In the genomic region with DNA sequence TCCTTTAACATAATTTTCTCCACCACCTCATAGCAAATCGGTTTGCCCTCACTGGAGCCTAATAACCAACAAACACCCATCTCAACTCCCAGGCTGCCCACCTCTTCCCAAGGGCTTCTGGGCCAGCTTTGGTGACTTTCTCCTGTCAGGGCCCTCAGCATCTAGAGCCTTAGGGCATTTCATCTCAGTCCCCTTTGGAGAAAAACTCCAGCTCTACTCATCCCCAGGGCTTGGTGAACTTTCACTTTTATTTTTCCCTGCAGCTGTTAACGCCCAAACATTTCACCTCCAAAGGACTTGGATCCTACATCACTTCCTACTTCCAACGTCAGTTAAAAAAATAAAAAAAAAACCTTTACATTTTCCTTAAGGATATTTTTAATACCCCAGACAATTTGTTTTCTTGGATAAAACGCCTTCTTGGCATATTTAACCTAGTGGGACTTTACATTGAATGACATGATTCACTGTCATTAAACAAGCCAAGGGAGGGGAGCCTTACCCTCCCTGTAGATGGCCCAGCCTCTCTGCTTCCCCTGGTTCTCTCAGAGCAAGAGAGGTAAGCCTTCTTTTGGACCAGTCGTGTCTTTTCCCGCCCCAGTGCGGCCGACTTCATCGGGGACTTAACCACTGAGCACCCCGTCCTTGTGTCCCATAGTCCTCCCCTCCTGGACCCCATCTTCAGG, we compare ENCODE assay signal across 8 mouse cellular contexts. TPM values are rescaled to one million over a fixed set of nuclear protein-coding genes. Genes with fewer than 3 reads are reported as not detected.
DNase-seq lines count a peak whose midpoint lies in the region; ATAC-seq and TF ChIP-seq lines count a peak whose summit lies in the region.

No protein-coding gene starts in this region.

- peak overlapping the region; percentile 94; the same call in 1 of the 2 replicates for H3K9ac ChIP-seq in kidney, embryonic 15.5 days
- peak overlapping the region; percentile 41; the same call in 1 of the 2 replicates for H3K9ac ChIP-seq in intestine, postnatal 0 days (ENCODE audit: low read depth, low read length)
- H3K9ac ChIP-seq in midbrain, postnatal 0 days (replicated peaks; ENCODE audit: low read length, poor library complexity, severe bottlenecking): peak overlapping the region; percentile 55

- peak overlapping the region; percentile 97 for H3K27ac ChIP-seq in kidney, embryonic 15.5 days
- H3K27ac ChIP-seq in forebrain, embryonic 10.5 days: peak overlapping the region; percentile 100
- H3K27ac ChIP-seq in intestine, postnatal 0 days (ENCODE audit: low read depth, low read length): peak overlapping the region; percentile 97
- peak overlapping the region; percentile 77 for H3K27ac ChIP-seq in midbrain, postnatal 0 days (ENCODE audit: low read depth, low read length)

- no peak for DNase-seq in kidney, adult 8-10 months
- DNase-seq in forebrain, embryonic 10.5 days (ENCODE audit: extremely low spot score, low spot score): no peak
- no peak for DNase-seq in midbrain, postnatal 0 days (ENCODE audit: low spot score)
- DNase-seq in ovary, postnatal 36 days (ENCODE audit: low spot score): no peak
- no peak for DNase-seq in c-Kit-positive CD71-positive TER-119-positive erythroid progenitor cells, embryonic 14.5 days (ENCODE audit: low spot score)
- no peak for DNase-seq in kidney, adult 18-20 months

- peaks cover 34% of the 10 kb centered on the region for H3K4me1 ChIP-seq in kidney, embryonic 15.5 days
- peaks cover 51% of the 10 kb centered on the region for H3K4me1 ChIP-seq in forebrain, embryonic 10.5 days
- H3K4me1 ChIP-seq in intestine, postnatal 0 days (replicated peaks; ENCODE audit: control insufficient read depth, insufficient read depth, low read length): peaks cover 4% of the 10 kb centered on the region; the same call in 1 of the 2 replicates
- 0 out of 2 replicates have a peak, but pooled peaks cover 2% of the 10 kb centered on the region for H3K4me1 ChIP-seq in midbrain, postnatal 0 days (ENCODE audit: insufficient read depth, low read length)

- H3K36me3 ChIP-seq in kidney, embryonic 15.5 days: no peaks in the 10 kb centered on the region
- no peaks in the 10 kb centered on the region for H3K36me3 ChIP-seq in forebrain, embryonic 10.5 days (replicated peaks)
- H3K36me3 ChIP-seq in intestine, postnatal 0 days (ENCODE audit: control insufficient read depth, insufficient read depth): no peaks in the 10 kb centered on the region
- H3K36me3 ChIP-seq in midbrain, postnatal 0 days (ENCODE audit: insufficient read depth, low read length): no peaks in the 10 kb centered on the region

- 6% methylated on average over 10 of the region's 10 CpGs for WGBS in kidney, embryonic 15.5 days
- 17% methylated on average over 10 of the region's 10 CpGs for WGBS in forebrain, embryonic 10.5 days
- 4% methylated on average over 10 of the region's 10 CpGs for WGBS in intestine, postnatal 0 days
- 15% methylated on average over 10 of the region's 10 CpGs for WGBS in midbrain, postnatal 0 days

- no peak for TF ChIP-seq CTCF in intestine, postnatal 0 days (IDR thresholded peaks at IDR 0.05; ENCODE audit: low read depth)
- TF ChIP-seq CTCF in midbrain, postnatal 0 days (IDR thresholded peaks at IDR 0.05): no peak

- peak overlapping the region; percentile 92 for H3K4me2 ChIP-seq in kidney, embryonic 15.5 days
- peak overlapping the region; percentile 92 for H3K4me2 ChIP-seq in intestine, postnatal 0 days (replicated peaks; ENCODE audit: low read depth)
- H3K4me2 ChIP-seq in midbrain, postnatal 0 days (ENCODE audit: low read depth, low read length, poor library complexity, severe bottlenecking): peak overlapping the region; percentile 58

- no peaks in the 10 kb centered on the region for H3K27me3 ChIP-seq in kidney, embryonic 15.5 days
- 0 out of 2 replicates have a peak, but pooled peaks cover 3% of the 10 kb centered on the region for H3K27me3 ChIP-seq in forebrain, embryonic 10.5 days (ENCODE audit: poor library complexity, severe bottlenecking)
- no peaks in the 10 kb centered on the region for H3K27me3 ChIP-seq in intestine, postnatal 0 days (replicated peaks; ENCODE audit: control insufficient read depth, insufficient read depth, low read length)
- H3K27me3 ChIP-seq in midbrain, postnatal 0 days (ENCODE audit: insufficient read depth, low read length): no peaks in the 10 kb centered on the region

- H3K4me3 ChIP-seq in kidney, embryonic 15.5 days (replicated peaks): peak overlapping the region; percentile 84
- peak overlapping the region; percentile 95 for H3K4me3 ChIP-seq in forebrain, embryonic 10.5 days
- H3K4me3 ChIP-seq in intestine, postnatal 0 days (ENCODE audit: low read depth, low read length): peak overlapping the region; percentile 80
- H3K4me3 ChIP-seq in midbrain, postnatal 0 days (ENCODE audit: low read depth, low read length): peak overlapping the region; percentile 66

- ATAC-seq in kidney, embryonic 15.5 days (replicated peaks; ENCODE audit: low FRiP score): no peak
- no peak; the same call in 1 of the 2 replicates for ATAC-seq in intestine, postnatal 0 days
- peak; percentile 48 for ATAC-seq in midbrain, postnatal 0 days (ENCODE audit: low FRiP score)

- no peaks in the 10 kb centered on the region for H3K9me3 ChIP-seq in kidney, embryonic 15.5 days (replicated peaks)
- H3K9me3 ChIP-seq in forebrain, embryonic 10.5 days: no peaks in the 10 kb centered on the region
- H3K9me3 ChIP-seq in intestine, postnatal 0 days (ENCODE audit: control insufficient read depth): no peaks in the 10 kb centered on the region
- H3K9me3 ChIP-seq in midbrain, postnatal 0 days (ENCODE audit: low read length): no peaks in the 10 kb centered on the region

RNA-seq across cellular contexts. Expression of gene Tcf7l2, which starts 0.7 kb away (rescaled TPM):
- 61.3 and 61.7 TPM in 2 replicates for polyA plus RNA-seq in kidney, embryonic 15.5 days (2015; fragmentation: Nextera tagmentation; extraction: Ambion mirVana)
- polyA plus RNA-seq in forebrain, embryonic 10.5 days (2016; fragmentation: Nextera tagmentation; extraction: Ambion mirVana): 96.2 and 105 TPM in 2 replicates
- polyA plus RNA-seq in intestine, postnatal 0 days (2015; fragmentation: Nextera tagmentation; extraction: Ambion mirVana): 32.4 and 37.4 TPM in 2 replicates
- 67.2 and 86.1 TPM in 2 replicates for total RNA-seq in midbrain, postnatal 0 days (2014; rRNA removed)
- 763 and 861 TPM in 2 replicates for polyA plus RNA-seq in midbrain, postnatal 0 days (2015; fragmentation: Nextera tagmentation; extraction: Ambion mirVana)

Comparison
In these comparisons a context has a peak if more than half of its experiments do, and no peak if none do; other contexts are left out.
1. H3K9ac ChIP-seq: peak in every context shown above with its lines; median percentile 94 in kidney, embryonic 15.5 days; 55 in midbrain, postnatal 0 days; 41 in intestine, postnatal 0 days.